Mouse (Mus musculus) frontal cortex, postnatal 36 days (tissue): ENCODE results near the gene Pygo1.

ENCODE experiments used
- DNase-seq, 2 experiments: peaks; one replicate each; pipeline ENCODE4 v3.0.0; 2022; ENCODE audit warnings: low spot score in 2 of 2

The Pygo1 gene

GRCm38 (mm10) chr9:72992576-72992975 is 67.1 kb downstream of the Pygo1 start:
- no peak for DNase-seq

DNA sequence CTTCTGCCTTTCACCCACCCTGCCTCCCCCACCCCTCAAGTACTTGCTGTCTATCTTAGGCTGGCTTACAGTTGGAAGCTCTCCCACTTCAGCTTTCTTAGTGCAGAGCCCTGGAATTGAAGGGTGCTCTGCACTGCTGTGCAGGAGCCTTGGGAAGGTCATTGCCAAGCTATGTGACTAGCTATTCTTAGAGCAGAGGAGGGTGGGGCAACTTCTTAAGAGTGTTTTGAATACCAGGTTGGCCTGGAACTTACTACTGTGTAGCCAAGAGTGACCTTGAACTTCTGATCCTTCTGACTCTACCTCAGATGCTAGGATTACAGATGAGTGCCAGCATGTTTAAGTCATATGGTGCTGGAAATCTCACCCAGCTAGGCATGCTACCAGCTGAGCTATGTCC is 70.7 kb downstream of the Pygo1 start:
- no peak for DNase-seq

DNA sequence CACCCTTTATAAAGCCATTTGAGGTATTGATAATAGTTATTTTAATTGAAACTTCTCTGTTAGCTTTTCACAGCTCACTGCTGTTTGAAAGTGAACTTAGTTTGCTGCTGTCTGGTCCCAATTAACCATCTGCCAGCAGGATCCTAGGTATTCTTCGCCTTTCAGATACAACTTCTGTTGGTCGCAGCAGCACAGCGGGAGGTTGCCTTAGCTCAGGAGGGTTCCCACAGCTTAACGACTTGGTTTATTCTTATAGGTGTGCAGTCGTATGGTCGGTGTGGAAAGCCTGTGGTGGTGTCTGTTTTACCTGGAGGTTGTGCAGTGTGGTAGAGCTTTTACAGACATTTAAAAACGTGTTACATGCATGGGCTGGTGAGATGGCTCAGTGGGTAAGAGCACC is 71.4 kb downstream of the Pygo1 start:
- no peak for DNase-seq

- DNase-seq: no peak
Measured at GRCm38 (mm10) chr9:73000487-73000886, 75.0 kb downstream of the Pygo1 start.

GRCm38 (mm10) chr9:73001314-73002011 is 76.0 kb downstream of the Pygo1 start:
- DNase-seq: no peak
